Mouse (Mus musculus): ENCODE measurements around the gene Galnt16. TPM values are rescaled to one million over a fixed set of nuclear protein-coding genes. Genes with fewer than 3 reads are reported as not detected.

Galnt16 gene
- polyA plus RNA-seq, 1 experiment: 1.5 TPM

GRCm38 (mm10) chr12:80522006-80522405 is 3.9 kb downstream of the Galnt16 start:
- Histone ChIP-seq H3K4me3 (ENCODE audit: control insufficient read depth, low read depth, low read length) (no peak overlapping the region), H3K4me1 (ENCODE audit: control insufficient read depth, insufficient read depth, low read length) (peaks cover 33% of the 10 kb centered on the region), H3K36me3 (ENCODE audit: control insufficient read depth, insufficient read depth, low read length) (no peaks in the 10 kb centered on the region), H3K27ac (ENCODE audit: control insufficient read depth, insufficient read depth, low read depth, low read length) (no peak overlapping the region), H3K27me3 (ENCODE audit: control insufficient read depth, insufficient read depth, low read length) (no peaks in the 10 kb centered on the region)
- TF ChIP-seq POLR2A (IDR thresholded peaks at IDR 0.05; ENCODE audit: control insufficient read depth, low read depth, low read length) (no peak), CTCF (IDR thresholded peaks at IDR 0.05; ENCODE audit: control insufficient read depth, insufficient read depth, insufficient replicate concordance, low read depth, low read length) (no peak)

GRCm38 (mm10) chr12:80524276-80524921 is 6.3 kb downstream of the Galnt16 start:
- peak overlapping the region; percentile 80 for H3K27ac ChIP-seq (ENCODE audit: control insufficient read depth, insufficient read depth, low read depth, low read length)
- peak overlapping the region; percentile 47 for H3K4me3 ChIP-seq (ENCODE audit: control insufficient read depth, low read depth, low read length)
- no peaks in the 10 kb centered on the region for H3K36me3 ChIP-seq (ENCODE audit: control insufficient read depth, insufficient read depth, low read length)
- H3K4me1 ChIP-seq (ENCODE audit: control insufficient read depth, insufficient read depth, low read length): peaks cover 21% of the 10 kb centered on the region
- H3K27me3 ChIP-seq (ENCODE audit: control insufficient read depth, insufficient read depth, low read length): no peaks in the 10 kb centered on the region
- TF ChIP-seq POLR2A (IDR thresholded peaks at IDR 0.05; ENCODE audit: control insufficient read depth, low read depth, low read length): no peak
- TF ChIP-seq CTCF (IDR thresholded peaks at IDR 0.05; ENCODE audit: control insufficient read depth, insufficient read depth, insufficient replicate concordance, low read depth, low read length): peak; percentile 30; the same call in 1 of the 2 replicates

- TF ChIP-seq CTCF (IDR thresholded peaks at IDR 0.05; ENCODE audit: control insufficient read depth, insufficient read depth, insufficient replicate concordance, low read depth, low read length) (no peak), POLR2A (IDR thresholded peaks at IDR 0.05; ENCODE audit: control insufficient read depth, low read depth, low read length) (no peak)
- Histone ChIP-seq H3K4me1 (ENCODE audit: control insufficient read depth, insufficient read depth, low read length) (peaks cover 11% of the 10 kb centered on the region), H3K27me3 (ENCODE audit: control insufficient read depth, insufficient read depth, low read length) (no peaks in the 10 kb centered on the region), H3K4me3 (ENCODE audit: control insufficient read depth, low read depth, low read length) (no peak overlapping the region), H3K36me3 (ENCODE audit: control insufficient read depth, insufficient read depth, low read length) (no peaks in the 10 kb centered on the region), H3K27ac (ENCODE audit: control insufficient read depth, insufficient read depth, low read depth, low read length) (no peak overlapping the region)
Measured at GRCm38 (mm10) chr12:80525513-80525912, 7.4 kb downstream of the Galnt16 start.

GRCm38 (mm10) chr12:80526511-80526910 is 8.4 kb downstream of the Galnt16 start:
- H3K4me1 ChIP-seq (ENCODE audit: control insufficient read depth, insufficient read depth, low read length): peaks cover 11% of the 10 kb centered on the region

GRCm38 (mm10) chr12:80527727-80528389 is 9.8 kb downstream of the Galnt16 start:
- H3K4me1 ChIP-seq (ENCODE audit: control insufficient read depth, insufficient read depth, low read length): peaks cover 11% of the 10 kb centered on the region
- TF ChIP-seq POLR2A (IDR thresholded peaks at IDR 0.05; ENCODE audit: control insufficient read depth, low read depth, low read length) (no peak), CTCF (IDR thresholded peaks at IDR 0.05; ENCODE audit: control insufficient read depth, insufficient read depth, insufficient replicate concordance, low read depth, low read length) (no peak)
- H3K27me3 ChIP-seq (ENCODE audit: control insufficient read depth, insufficient read depth, low read length): no peaks in the 10 kb centered on the region
- H3K4me3 ChIP-seq (ENCODE audit: control insufficient read depth, low read depth, low read length): no peak overlapping the region
- H3K36me3 ChIP-seq (ENCODE audit: control insufficient read depth, insufficient read depth, low read length): no peaks in the 10 kb centered on the region
- no peak overlapping the region for H3K27ac ChIP-seq (ENCODE audit: control insufficient read depth, insufficient read depth, low read depth, low read length)

More at GRCm38 (mm10) chr12:80526511-80526910, 8.4 kb downstream of the Galnt16 start:
- TF ChIP-seq CTCF (IDR thresholded peaks at IDR 0.05; ENCODE audit: control insufficient read depth, insufficient read depth, insufficient replicate concordance, low read depth, low read length): no peak
- no peak for TF ChIP-seq POLR2A (IDR thresholded peaks at IDR 0.05; ENCODE audit: control insufficient read depth, low read depth, low read length)
- no peak overlapping the region for H3K27ac ChIP-seq (ENCODE audit: control insufficient read depth, insufficient read depth, low read depth, low read length)
- H3K4me3 ChIP-seq (ENCODE audit: control insufficient read depth, low read depth, low read length): no peak overlapping the region
- H3K27me3 ChIP-seq (ENCODE audit: control insufficient read depth, insufficient read depth, low read length): no peaks in the 10 kb centered on the region
- no peaks in the 10 kb centered on the region for H3K36me3 ChIP-seq (ENCODE audit: control insufficient read depth, insufficient read depth, low read length)

GRCm38 (mm10) chr12:80530052-80530451 is 12.0 kb downstream of the Galnt16 start:
- TF ChIP-seq CTCF (IDR thresholded peaks at IDR 0.05; ENCODE audit: control insufficient read depth, insufficient read depth, insufficient replicate concordance, low read depth, low read length) (no peak), POLR2A (IDR thresholded peaks at IDR 0.05; ENCODE audit: control insufficient read depth, low read depth, low read length) (no peak)
- no peaks in the 10 kb centered on the region for H3K27me3 ChIP-seq (ENCODE audit: control insufficient read depth, insufficient read depth, low read length)
- H3K27ac ChIP-seq (ENCODE audit: control insufficient read depth, insufficient read depth, low read depth, low read length): no peak overlapping the region
- H3K4me3 ChIP-seq (ENCODE audit: control insufficient read depth, low read depth, low read length): no peak overlapping the region
- H3K36me3 ChIP-seq (ENCODE audit: control insufficient read depth, insufficient read depth, low read length): no peaks in the 10 kb centered on the region
- H3K4me1 ChIP-seq (ENCODE audit: control insufficient read depth, insufficient read depth, low read length): no peaks in the 10 kb centered on the region

GRCm38 (mm10) chr12:80530630-80531029 is 12.6 kb downstream of the Galnt16 start:
- Histone ChIP-seq H3K27me3 (ENCODE audit: control insufficient read depth, insufficient read depth, low read length) (no peaks in the 10 kb centered on the region), H3K27ac (ENCODE audit: control insufficient read depth, insufficient read depth, low read depth, low read length) (no peak overlapping the region), H3K4me1 (ENCODE audit: control insufficient read depth, insufficient read depth, low read length) (no peaks in the 10 kb centered on the region), H3K4me3 (ENCODE audit: control insufficient read depth, low read depth, low read length) (no peak overlapping the region), H3K36me3 (ENCODE audit: control insufficient read depth, insufficient read depth, low read length) (no peaks in the 10 kb centered on the region)
- no peak for TF ChIP-seq POLR2A (IDR thresholded peaks at IDR 0.05; ENCODE audit: control insufficient read depth, low read depth, low read length)
- no peak for TF ChIP-seq CTCF (IDR thresholded peaks at IDR 0.05; ENCODE audit: control insufficient read depth, insufficient read depth, insufficient replicate concordance, low read depth, low read length)
